Mouse (Mus musculus) T-helper 17 cell (primary cell): ENCODE data around the gene Dbx1.

Source experiments
- in situ Hi-C, 2 experiments: fragments of 300-600 bp; cut with MboI, MseI; formaldehyde crosslinking; loops; 1 replicate in 1 of 2; 2 replicates in 1 of 2; pipeline ENCODE4 v1.15.1; 2025; ENCODE audit warnings: high pct_unique_total_duplicates in 2 of 2

Dbx1 gene

GRCm38 (mm10) chr7:49636491-49637115 is at the start of gene Dbx1:
TSS of gene Dbx1 (minus strand) at chr7:49636849.
- in situ Hi-C loops: no loop called here

GRCm38 (mm10) chr7:49678826-49679377 is 42.3 kb upstream of the Dbx1 start:
- in situ Hi-C loops: no loop called here

GRCm38 (mm10) chr7:49678100-49678825 is 41.6 kb upstream of the Dbx1 start:
- in situ Hi-C loops: no loop called here

DNA sequence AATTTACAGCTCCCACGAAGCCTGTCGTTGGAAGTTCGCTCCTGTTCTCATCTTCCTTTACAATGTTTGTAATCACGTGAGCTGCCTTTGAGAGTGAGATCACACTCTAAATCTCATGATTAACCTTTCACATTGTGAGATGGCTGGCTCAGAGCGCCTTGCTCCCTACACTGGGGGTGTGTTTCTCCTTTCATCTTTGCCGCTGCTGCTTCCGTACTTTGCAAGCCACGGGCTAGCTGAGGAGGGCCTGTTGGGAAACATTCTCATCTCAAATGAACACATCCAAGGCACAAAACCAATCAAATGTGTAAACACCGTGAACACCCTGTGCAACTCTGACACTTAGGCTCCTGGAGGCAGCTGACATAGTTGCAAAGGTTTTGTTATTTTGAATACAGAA is 40.5 kb upstream of the Dbx1 start:
- in situ Hi-C loops: no loop called here

GRCm38 (mm10) chr7:49676627-49677026 is 40.0 kb upstream of the Dbx1 start:
- in situ Hi-C loops: no loop called here

GRCm38 (mm10) chr7:49668260-49668857 is 31.7 kb upstream of the Dbx1 start:
- in situ Hi-C loops: no loop called here

DNA sequence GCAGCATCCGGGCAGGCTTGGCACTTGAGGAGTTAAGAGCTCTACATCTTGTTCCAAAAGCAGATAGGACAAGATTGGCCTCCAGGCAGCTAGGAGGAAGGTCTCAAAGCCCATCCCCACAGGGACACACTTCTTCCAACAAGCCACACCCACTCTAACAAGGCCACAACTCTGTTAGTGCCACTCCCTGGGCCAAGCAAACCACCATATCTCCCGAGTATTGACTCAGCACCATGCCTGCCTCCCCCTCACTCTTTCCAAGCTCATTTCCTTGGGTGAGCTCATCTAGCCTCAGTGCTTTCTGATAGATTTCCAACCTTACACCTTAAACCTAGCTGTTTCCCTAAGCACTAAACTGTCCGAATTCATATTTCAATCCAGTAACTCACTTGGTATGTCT is 26.9 kb upstream of the Dbx1 start:
- in situ Hi-C loops: no loop called here

DNA sequence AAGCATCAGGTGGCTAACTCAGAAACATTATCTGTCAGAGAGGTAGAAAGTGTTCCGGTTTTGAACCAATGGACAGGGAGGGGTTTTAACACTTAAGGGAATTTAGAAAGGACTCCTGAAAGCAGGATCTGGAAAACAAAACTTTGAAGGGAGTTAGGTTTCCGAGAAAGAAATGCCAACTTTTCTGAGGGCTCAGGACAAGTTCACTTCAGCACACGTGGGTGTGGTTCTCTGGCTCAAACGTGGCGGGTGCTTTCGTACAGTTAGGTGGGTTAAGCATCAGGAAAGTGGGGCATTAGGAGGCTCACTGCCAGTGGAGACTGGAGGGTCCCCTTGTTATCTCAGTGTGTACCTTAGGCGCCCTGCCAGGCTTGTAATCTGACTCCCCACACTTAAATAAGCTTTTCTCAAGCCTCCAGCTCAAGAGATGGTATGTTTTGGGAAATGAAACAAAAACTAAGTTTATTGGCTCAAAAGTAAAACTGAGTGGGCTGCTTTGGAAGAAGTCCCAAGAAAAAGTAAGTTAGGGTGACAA is 25.9 kb upstream of the Dbx1 start:
- in situ Hi-C loops: no loop called here

DNA sequence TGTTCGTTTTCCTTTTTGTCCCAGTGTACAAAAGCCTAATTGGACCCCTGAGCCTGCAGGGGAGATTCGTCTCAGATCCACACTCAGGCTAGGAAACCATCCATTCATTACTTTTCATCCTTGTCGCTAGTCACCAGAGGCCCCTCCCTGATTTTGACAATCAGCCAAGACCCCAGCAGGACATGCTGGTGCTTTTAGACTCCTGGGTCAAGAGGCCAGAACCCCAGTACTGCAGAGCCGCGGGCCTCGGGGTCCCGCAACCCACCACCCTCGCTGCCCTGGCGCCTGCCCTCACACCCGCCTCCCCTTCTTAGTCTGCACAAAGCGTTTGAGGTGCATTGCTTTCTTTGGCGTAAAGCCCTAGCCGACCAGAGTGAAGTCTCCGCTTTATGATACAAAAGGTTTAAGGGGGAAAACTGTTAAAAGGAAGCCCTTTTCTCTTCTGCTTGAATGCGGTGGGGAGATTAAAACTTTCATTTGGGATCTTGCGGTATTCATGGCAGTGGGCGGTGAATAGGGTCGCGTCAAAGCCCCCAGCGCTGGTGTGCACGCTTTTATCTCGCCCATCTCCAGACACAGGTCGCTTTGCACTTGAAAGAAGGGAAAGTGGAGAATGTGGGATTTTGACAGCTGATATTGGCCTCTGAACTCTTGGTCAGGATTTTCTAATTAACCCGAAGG is 25.3 kb upstream of the Dbx1 start:
- in situ Hi-C loops: no loop called here

DNA sequence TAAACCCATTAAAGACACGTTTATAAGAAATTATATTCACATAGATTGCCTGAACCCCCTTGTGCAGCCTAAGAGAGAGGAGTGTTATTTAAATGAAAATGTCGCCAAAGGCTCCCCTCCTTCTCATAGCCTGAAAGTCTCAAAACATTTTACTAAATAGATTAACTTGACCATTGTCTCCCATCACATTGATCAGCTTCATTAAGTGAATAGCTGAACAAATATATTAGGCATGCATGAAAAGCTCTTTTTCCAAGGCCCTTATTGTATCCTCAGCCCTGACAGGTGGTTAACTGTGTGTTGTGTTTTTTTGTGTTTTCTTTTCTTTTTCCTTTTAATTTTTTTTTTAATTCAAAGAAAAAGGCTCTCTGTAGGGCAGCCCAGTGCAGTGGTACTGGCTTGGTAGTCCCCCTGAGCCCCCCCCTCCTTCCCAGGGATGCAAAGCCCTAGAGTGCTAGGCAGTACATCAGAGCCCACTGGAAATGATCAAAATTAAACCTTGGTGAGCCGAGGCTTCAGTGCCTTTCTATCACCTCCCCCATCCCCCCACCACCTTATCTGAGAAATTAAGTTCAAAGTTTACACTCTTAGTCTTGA is 4.2 kb upstream of the Dbx1 start:
- in situ Hi-C loops: loop anchor here in 1 of 2 experiments (10.0 kb wide), 1 partner anchor 1856 kb away; no protein-coding TSS in a partner anchor

- in situ Hi-C loops: loop anchor here in 1 of 2 experiments (10.0 kb wide), 1 partner anchor 1855 kb away; no protein-coding TSS in a partner anchor
These were observed 3.4 kb upstream of the Dbx1 start for GRCm38 (mm10) chr7:49639864-49640708.

- in situ Hi-C loops: no loop called here
These were observed 2.5 kb upstream of the Dbx1 start for GRCm38 (mm10) chr7:49638941-49639776.

- in situ Hi-C loops: no loop called here
These were observed 1.4 kb upstream of the Dbx1 start for GRCm38 (mm10) chr7:49637851-49638663.

DNA sequence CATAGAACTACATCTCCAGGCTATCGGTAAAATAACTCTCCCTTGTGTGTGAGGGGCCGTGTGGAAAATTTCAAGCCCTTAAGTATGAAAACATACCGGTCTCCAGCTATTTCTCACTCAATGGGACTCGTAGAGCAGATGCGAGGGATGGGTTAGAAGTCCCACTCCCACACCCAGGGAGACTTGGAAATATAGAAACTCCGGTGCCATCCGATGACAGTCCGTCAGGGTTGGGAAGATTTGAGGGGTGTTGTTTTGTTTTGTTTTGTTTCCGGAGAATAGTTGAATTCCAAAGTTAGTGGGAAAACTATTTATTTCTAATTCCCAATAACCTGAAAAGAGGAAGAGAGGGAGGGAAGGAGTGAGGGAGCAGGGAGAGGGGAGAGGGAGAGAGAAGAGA is 632 bp upstream of the Dbx1 start:
- in situ Hi-C loops: no loop called here

DNA sequence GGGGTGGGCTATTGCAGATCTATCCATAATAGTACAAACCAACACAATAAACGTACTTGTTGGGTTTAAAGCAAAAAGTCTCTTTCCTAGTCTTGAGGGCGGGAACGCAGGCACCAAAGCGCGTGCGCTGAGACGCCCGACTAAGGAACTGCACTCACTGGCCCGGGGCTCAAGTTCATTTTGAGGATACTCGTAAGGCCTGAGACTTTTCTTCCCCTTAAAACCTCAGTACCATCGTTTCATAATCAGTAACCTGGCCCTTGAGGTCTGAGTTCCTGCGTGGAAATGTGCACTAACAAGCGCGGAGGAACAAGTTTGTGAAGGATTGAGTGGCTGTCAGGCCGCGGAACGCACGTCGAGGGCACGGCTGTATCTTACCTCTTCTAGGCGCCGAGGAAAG is 678 bp downstream of the Dbx1 start:
- in situ Hi-C loops: no loop called here

DNA sequence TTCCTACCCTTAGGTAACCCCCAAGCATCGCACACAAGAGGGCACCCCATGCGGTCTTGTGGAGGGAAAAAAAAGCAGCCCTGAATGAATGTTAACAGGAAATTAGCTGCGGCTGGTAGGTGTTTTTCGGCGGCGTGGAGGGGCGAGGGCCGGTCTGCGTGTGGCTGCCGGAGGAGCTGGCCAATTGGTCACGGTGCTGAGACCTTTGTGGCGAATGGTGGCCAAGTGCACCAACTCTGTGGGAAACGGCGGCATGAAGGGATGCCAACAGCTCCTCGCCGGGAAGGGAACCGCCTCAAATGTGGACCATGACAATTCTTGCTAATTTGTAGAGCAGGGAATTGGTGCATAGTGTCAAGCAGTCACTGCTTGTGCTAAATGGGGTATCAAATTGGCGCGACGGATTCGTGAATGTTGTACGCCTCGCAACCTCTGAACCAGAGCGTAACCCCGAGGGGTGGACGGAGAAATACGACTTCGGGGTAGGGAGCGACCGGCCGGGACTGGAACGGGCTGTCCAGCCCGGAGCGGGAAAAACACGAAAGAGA is 1.5 kb downstream of the Dbx1 start:
- in situ Hi-C loops: no loop called here

DNA sequence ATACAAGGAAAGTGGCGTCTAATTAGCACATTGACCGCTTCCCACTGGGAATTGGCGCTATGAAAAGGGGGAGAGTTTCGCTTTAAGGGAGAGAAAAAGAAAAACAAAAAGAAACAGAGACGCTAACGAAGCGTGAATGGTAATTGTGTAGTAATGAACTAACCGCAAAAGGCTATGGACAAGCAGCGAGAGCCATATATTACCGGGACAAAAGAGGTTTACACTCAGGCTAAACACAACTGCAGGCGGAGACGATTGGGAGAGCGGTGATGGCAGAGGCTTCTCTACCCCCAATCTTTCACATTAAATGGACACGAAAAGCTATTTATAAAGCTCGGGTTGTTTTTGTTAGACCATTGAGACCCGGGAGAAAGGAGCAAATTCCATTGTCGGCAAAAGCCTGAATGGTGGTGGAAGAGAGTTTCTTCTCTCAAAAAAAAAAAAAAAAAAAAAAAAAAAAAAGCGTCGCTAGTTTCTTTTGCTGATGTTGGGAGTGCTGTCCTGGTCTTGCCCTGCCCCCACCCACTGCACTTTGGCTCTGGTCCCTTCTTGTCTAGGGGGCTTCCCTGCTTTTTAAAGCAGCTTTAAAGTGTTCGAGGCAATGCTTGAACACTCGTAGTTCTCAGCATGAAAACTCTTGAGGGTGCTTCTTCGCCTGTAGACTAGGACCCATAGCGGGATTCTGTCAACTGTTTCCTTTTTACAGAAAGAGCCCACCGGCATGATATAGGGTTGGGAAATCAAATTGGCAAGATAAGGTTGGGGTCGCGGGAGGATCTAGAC is 2.2 kb downstream of the Dbx1 start:
- in situ Hi-C loops: no loop called here
